Comparison of ENCODE assay signal across 15 mouse cellular contexts in the genomic region with DNA sequence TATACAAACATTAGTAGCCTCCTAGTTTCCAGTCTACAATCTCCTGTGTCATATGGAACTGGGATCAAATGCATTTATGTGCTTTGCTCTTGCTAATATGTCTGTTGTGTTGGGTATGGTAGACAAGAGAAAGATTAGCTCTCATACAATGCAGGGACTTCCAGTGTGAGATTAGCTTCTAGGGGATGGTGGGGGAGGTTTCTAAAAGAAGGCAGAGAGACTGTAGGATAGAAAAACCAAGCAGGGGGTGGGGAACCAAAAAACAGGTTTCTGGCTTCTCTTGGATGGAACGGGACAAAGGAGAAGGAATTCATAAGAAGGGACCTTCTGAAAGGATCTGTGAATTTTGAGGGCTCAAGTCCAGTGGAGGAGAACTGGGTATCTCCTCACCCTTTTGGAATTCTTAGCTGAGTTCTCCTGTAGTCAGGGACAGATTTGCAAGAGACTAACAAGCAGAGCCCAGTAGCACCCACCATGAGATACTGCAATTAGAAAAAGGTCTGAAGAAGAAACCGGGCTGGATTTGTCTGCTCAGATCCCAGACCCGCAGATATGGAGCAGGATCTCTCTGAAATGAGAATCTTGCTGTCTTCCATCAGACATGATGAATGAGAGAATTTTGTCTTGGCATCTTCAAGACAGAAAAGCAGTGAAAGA. TPM values are rescaled to one million over a fixed set of nuclear protein-coding genes. Genes with fewer than 3 reads are reported as not detected.
"Had no signal": no experiment of that assay in that cellular context is flagged by ENCODE, and none has a peak within 500 bp of the region (broad histone marks: within the 10 kb centered on the region; RNA-seq: fewer than 3 reads in every experiment).

No protein-coding gene starts in this region.

- H3K9me3 ChIP-seq: limb, embryonic 12.5 days; liver, embryonic 13.5 days; lung, embryonic 15.5 days; midbrain, embryonic 15.5 days; neural tube, embryonic 12.5 days; stomach, embryonic 15.5 days had no signal

- H3K4me2 ChIP-seq: limb, embryonic 12.5 days; liver, embryonic 13.5 days; lung, embryonic 15.5 days; midbrain, embryonic 11.5 days; midbrain, embryonic 15.5 days; neural tube, embryonic 12.5 days; stomach, embryonic 15.5 days had no signal

- H3K27ac ChIP-seq: limb, embryonic 12.5 days; liver, embryonic 13.5 days; lung, embryonic 15.5 days; macrophage; midbrain, embryonic 15.5 days; neural tube, embryonic 12.5 days; stomach, embryonic 15.5 days had no signal

- ATAC-seq: liver, postnatal 0 days; midbrain, embryonic 15.5 days had no signal

- H3K4me3 ChIP-seq: limb, embryonic 12.5 days; liver, embryonic 13.5 days; lung, embryonic 15.5 days; midbrain, embryonic 15.5 days; neural tube, embryonic 12.5 days; stomach, embryonic 15.5 days had no signal

- H3K4me1 ChIP-seq: limb, embryonic 12.5 days; liver, embryonic 13.5 days; lung, embryonic 15.5 days; megakaryocyte, embryonic 14.5 days; midbrain, embryonic 15.5 days; neural tube, embryonic 12.5 days had no signal

- H3K36me3 ChIP-seq: limb, embryonic 12.5 days; liver, embryonic 13.5 days; lung, embryonic 15.5 days; midbrain, embryonic 15.5 days; neural tube, embryonic 12.5 days; stomach, embryonic 15.5 days had no signal

- H3K9ac ChIP-seq: limb, embryonic 12.5 days; liver, embryonic 13.5 days; liver, postnatal 0 days; lung, embryonic 15.5 days; midbrain, embryonic 15.5 days; neural tube, embryonic 12.5 days; stomach, embryonic 15.5 days had no signal

- DNase-seq: kidney, adult 8-10 months; kidney, postnatal 25 days; liver; liver, embryonic 13.5 days; liver, postnatal 0 days; lung, postnatal 14 days; thymus, postnatal 36 days had no signal

- H3K27me3 ChIP-seq: limb, embryonic 12.5 days; liver, embryonic 13.5 days; lung, embryonic 15.5 days; midbrain, embryonic 15.5 days; neural tube, embryonic 12.5 days; stomach, embryonic 15.5 days had no signal

RNA-seq across cellular contexts. Expression of gene Fhl2, which starts 2.6 kb away (rescaled TPM):
- polyA plus RNA-seq: macrophage had no signal
